Mouse (Mus musculus) small intestine, adult 2 months (tissue): Measurements from ENCODE around the gene H2-T22.
"Not testable (repeated sequence)": the region's sequence is repeated elsewhere in the genome, so short reads cannot be mapped to it uniquely, and the experiment has no call there.

Source experiments
- CTCF ChIP-seq: fragments of 200-500 bp; IDR thresholded peaks from 2 replicates; pipeline ENCODE4 v1.5.1; 2012; ENCODE audit warnings: low read depth, mild to moderate bottlenecking, control low read depth, inconsistent platforms, low read length, moderate library complexity, mixed read lengths; ENCODE audit not compliant: insufficient replicate concordance, insufficient read length; ENCODE audit errors: extremely low read depth
- POLR2A ChIP-seq: fragments of 200-500 bp; IDR thresholded peaks from 2 replicates; pipeline ENCODE4 v1.6.1; 2012; ENCODE audit warnings: low read depth, mild to moderate bottlenecking, control low read depth, inconsistent platforms, low read length, moderate library complexity

GRCm38 (mm10) chr17:36030046-36030702, 12.4 kb downstream of the H2-T22 start:
- TF ChIP-seq CTCF, POLR2A: not testable (repeated sequence)
